Mouse (Mus musculus) bone marrow macrophage, adult 2 months (primary cell): ENCODE results near the gene Adgrl3.

ENCODE experiments used
- CTCF ChIP-seq: IDR thresholded peaks from 2 replicates; pipeline ENCODE4 v1.5.1; 2012; ENCODE audit warnings: low read depth, mild to moderate bottlenecking, low read length, moderate library complexity
- POLR2A ChIP-seq: IDR thresholded peaks from 2 replicates; pipeline ENCODE4 v1.6.1; 2012; ENCODE audit warnings: mild to moderate bottlenecking, low read depth, low read length, borderline replicate concordance

DNA sequence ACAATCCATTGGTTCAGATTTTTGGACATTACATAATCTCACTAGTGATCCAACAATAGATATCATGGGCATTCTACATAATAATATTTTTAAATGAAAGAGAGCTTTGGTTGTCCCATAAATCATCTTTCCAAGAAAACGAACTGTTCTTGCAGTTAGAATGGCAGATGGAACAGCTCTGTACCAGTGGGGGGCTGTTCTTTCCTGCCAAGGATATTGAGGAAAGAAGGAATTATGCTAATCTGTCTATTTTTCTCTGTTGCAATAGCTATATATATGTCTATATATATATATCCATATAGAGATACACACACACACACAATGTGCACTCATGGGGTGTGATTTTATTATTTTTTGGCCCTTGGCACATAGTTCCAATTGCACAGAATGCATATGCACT lies 116.5 kb downstream of the Adgrl3 start:
- TF ChIP-seq CTCF (no peak), POLR2A (no peak)
